Mouse (Mus musculus): ENCODE measurements around the gene Zfyve27. TPM values are rescaled to one million over a fixed set of nuclear protein-coding genes. Genes with fewer than 3 reads are reported as not detected.
A peak's percentile ranks its signal among the peaks of the same experiment; 100 is the strongest.

Zfyve27 gene
- polyA plus RNA-seq, 1 experiment = 53.1 TPM

- peak overlapping the region; percentile 76 for H3K27ac ChIP-seq (ENCODE audit: control insufficient read depth, insufficient read depth, low read depth, low read length, poor library complexity)
Measured at GRCm38 (mm10) chr19:42157493-42158237, 6.1 kb upstream of the Zfyve27 start.

GRCm38 (mm10) chr19:42158246-42159017 is 5.3 kb upstream of the Zfyve27 start:
- no peak for TF ChIP-seq POLR2A (IDR thresholded peaks at IDR 0.05; ENCODE audit: borderline replicate concordance, control insufficient read depth, low read depth, low read length)
- TF ChIP-seq CTCF (IDR thresholded peaks at IDR 0.05; ENCODE audit: control insufficient read depth, insufficient read depth, low read length) = no peak
- Histone ChIP-seq H3K4me1 (ENCODE audit: control insufficient read depth, insufficient read depth, low read length) (peaks cover 5% of the 10 kb centered on the region; the same call in 1 of the 2 replicates), H3K27ac (ENCODE audit: control insufficient read depth, insufficient read depth, low read depth, low read length, poor library complexity) (peak overlapping the region; percentile 76), H3K4me3 (replicated peaks; ENCODE audit: control insufficient read depth, low read depth, low read length) (no peak overlapping the region)
- 53% methylated on average over 13 of the region's 13 CpGs for WGBS

More at GRCm38 (mm10) chr19:42157493-42158237, 6.1 kb upstream of the Zfyve27 start:
- Histone ChIP-seq H3K4me1 (ENCODE audit: control insufficient read depth, insufficient read depth, low read length) (peaks cover 5% of the 10 kb centered on the region; the same call in 1 of the 2 replicates), H3K4me3 (replicated peaks; ENCODE audit: control insufficient read depth, low read depth, low read length) (no peak overlapping the region)
- WGBS = 18% methylated on average over 12 of the region's 12 CpGs
- no peak for TF ChIP-seq POLR2A (IDR thresholded peaks at IDR 0.05; ENCODE audit: borderline replicate concordance, control insufficient read depth, low read depth, low read length)
- no peak for TF ChIP-seq CTCF (IDR thresholded peaks at IDR 0.05; ENCODE audit: control insufficient read depth, insufficient read depth, low read length)

GRCm38 (mm10) chr19:42164188-42164587 is 437 bp downstream of the Zfyve27 start:
- H3K4me3 ChIP-seq (replicated peaks; ENCODE audit: control insufficient read depth, low read depth, low read length) = no peak overlapping the region
- no peak overlapping the region for H3K27ac ChIP-seq (ENCODE audit: control insufficient read depth, insufficient read depth, low read depth, low read length, poor library complexity)
- WGBS = 71% methylated on average over 7 of the region's 7 CpGs
- no peak for TF ChIP-seq CTCF (IDR thresholded peaks at IDR 0.05; ENCODE audit: control insufficient read depth, insufficient read depth, low read length)
- TF ChIP-seq POLR2A (IDR thresholded peaks at IDR 0.05; ENCODE audit: borderline replicate concordance, control insufficient read depth, low read depth, low read length) = no peak
- H3K4me1 ChIP-seq (ENCODE audit: control insufficient read depth, insufficient read depth, low read length) = no peaks in the 10 kb centered on the region; the same call in 1 of the 2 replicates

GRCm38 (mm10) chr19:42166130-42166529 is 2.4 kb downstream of the Zfyve27 start:
- TF ChIP-seq CTCF (IDR thresholded peaks at IDR 0.05; ENCODE audit: control insufficient read depth, insufficient read depth, low read length) (peak; percentile 97), POLR2A (IDR thresholded peaks at IDR 0.05; ENCODE audit: borderline replicate concordance, control insufficient read depth, low read depth, low read length) (no peak)
- peaks cover 1% of the 10 kb centered on the region; the same call in 1 of the 2 replicates for H3K4me1 ChIP-seq (ENCODE audit: control insufficient read depth, insufficient read depth, low read length)
- no peak overlapping the region for H3K4me3 ChIP-seq (replicated peaks; ENCODE audit: control insufficient read depth, low read depth, low read length)
- WGBS = 3% methylated on average over 12 of the region's 12 CpGs
- no peak overlapping the region for H3K27ac ChIP-seq (ENCODE audit: control insufficient read depth, insufficient read depth, low read depth, low read length, poor library complexity)

- Histone ChIP-seq H3K27ac (ENCODE audit: control insufficient read depth, insufficient read depth, low read depth, low read length, poor library complexity) (no peak overlapping the region), H3K4me3 (replicated peaks; ENCODE audit: control insufficient read depth, low read depth, low read length) (no peak overlapping the region), H3K4me1 (ENCODE audit: control insufficient read depth, insufficient read depth, low read length) (peaks cover 3% of the 10 kb centered on the region)
- WGBS = 53% methylated on average over 3 of the region's 3 CpGs
- no peak for TF ChIP-seq CTCF (IDR thresholded peaks at IDR 0.05; ENCODE audit: control insufficient read depth, insufficient read depth, low read length)
- TF ChIP-seq POLR2A (IDR thresholded peaks at IDR 0.05; ENCODE audit: borderline replicate concordance, control insufficient read depth, low read depth, low read length) = no peak
Measured at GRCm38 (mm10) chr19:42166766-42167165, 3.0 kb downstream of the Zfyve27 start.

- TF ChIP-seq POLR2A (IDR thresholded peaks at IDR 0.05; ENCODE audit: borderline replicate concordance, control insufficient read depth, low read depth, low read length) (no peak), CTCF (IDR thresholded peaks at IDR 0.05; ENCODE audit: control insufficient read depth, insufficient read depth, low read length) (no peak)
- no peak overlapping the region for H3K4me3 ChIP-seq (replicated peaks; ENCODE audit: control insufficient read depth, low read depth, low read length)
- H3K4me1 ChIP-seq (ENCODE audit: control insufficient read depth, insufficient read depth, low read length) = peaks cover 3% of the 10 kb centered on the region
- 86% methylated on average over 9 of the region's 9 CpGs for WGBS
- no peak overlapping the region for H3K27ac ChIP-seq (ENCODE audit: control insufficient read depth, insufficient read depth, low read depth, low read length, poor library complexity)
Measured at GRCm38 (mm10) chr19:42167489-42167888, 3.7 kb downstream of the Zfyve27 start.

- TF ChIP-seq POLR2A (IDR thresholded peaks at IDR 0.05; ENCODE audit: borderline replicate concordance, control insufficient read depth, low read depth, low read length) = no peak
- no peak for TF ChIP-seq CTCF (IDR thresholded peaks at IDR 0.05; ENCODE audit: control insufficient read depth, insufficient read depth, low read length)
- no peak overlapping the region for H3K4me3 ChIP-seq (replicated peaks; ENCODE audit: control insufficient read depth, low read depth, low read length)
- WGBS = 53% methylated on average over 10 of the region's 10 CpGs
- H3K27ac ChIP-seq (ENCODE audit: control insufficient read depth, insufficient read depth, low read depth, low read length, poor library complexity) = no peak overlapping the region
- peaks cover 5% of the 10 kb centered on the region for H3K4me1 ChIP-seq (ENCODE audit: control insufficient read depth, insufficient read depth, low read length)
Measured at GRCm38 (mm10) chr19:42169322-42169975, 5.7 kb downstream of the Zfyve27 start.
